Mouse (Mus musculus) stomach, postnatal 0 days (tissue): ENCODE results near the gene Gimap7. TPM values are rescaled to one million over a fixed set of nuclear protein-coding genes. Genes with fewer than 3 reads are reported as not detected.
A peak's percentile ranks its signal among the peaks of the same experiment; 100 is the strongest.

Experiments
- ATAC-seq: fragments of 200-750 bp; cut with Nextera tagmentation; 2 replicates; pipeline ENCODE4 v1.8.0; 2017; ENCODE audit not compliant: low FRiP score, low TSS enrichment
- DNase-seq: peaks from one replicate; pipeline ENCODE4 v3.0.0-alpha.2; 2016; ENCODE audit warnings: low spot score
- H3K27ac ChIP-seq: fragments of 300-500 bp; sonication (generic); replicated peaks from 2 replicates; pipeline ENCODE4 v1.5.1; 2014; ENCODE audit warnings: mild to moderate bottlenecking, control low read depth
- H3K27me3 ChIP-seq: fragments of 300-500 bp; sonication (generic); 2 replicates; pipeline ENCODE4 v1.6.1; 2014; ENCODE audit warnings: low read length; ENCODE audit not compliant: control insufficient read depth, insufficient read depth
- H3K36me3 ChIP-seq: fragments of 300-500 bp; sonication (generic); 2 replicates; pipeline ENCODE4 v1.6.1; 2014; ENCODE audit warnings: low read length, mixed read lengths; ENCODE audit not compliant: control insufficient read depth, insufficient read depth
- H3K4me1 ChIP-seq: fragments of 300-500 bp; sonication (generic); replicated peaks from 2 replicates; pipeline ENCODE4 v1.6.1; 2014; ENCODE audit warnings: antibody characterized with exemption; ENCODE audit not compliant: control insufficient read depth, insufficient read depth
- H3K4me2 ChIP-seq: fragments of 300-500 bp; sonication (generic); replicated peaks from 2 replicates; pipeline ENCODE4 v1.6.1; 2014; ENCODE audit warnings: low read depth, mild to moderate bottlenecking, control low read depth, moderate library complexity
- H3K4me3 ChIP-seq: fragments of 300-500 bp; sonication (generic); 2 replicates; pipeline ENCODE4 v1.5.1; 2014; ENCODE audit warnings: low read depth, low read length, control low read depth
- H3K9ac ChIP-seq: fragments of 300-500 bp; sonication (generic); 2 replicates; pipeline ENCODE4 v1.6.1; 2014; ENCODE audit warnings: mild to moderate bottlenecking, low read length, control low read depth, mixed read lengths
- H3K9me3 ChIP-seq: fragments of 300-500 bp; sonication (generic); 2 replicates; pipeline ENCODE4 v1.6.1; 2016; ENCODE audit warnings: low read length; ENCODE audit not compliant: control insufficient read depth
- CTCF ChIP-seq: IDR thresholded peaks from 2 replicates; pipeline ENCODE4 v1.5.1; 2016; ENCODE audit warnings: antibody characterized with exemption, low read depth, mild to moderate bottlenecking, moderate library complexity
- EP300 ChIP-seq: optimal IDR thresholded peaks from 2 replicates; pipeline ENCODE3; 2016; ENCODE audit warnings: antibody characterized with exemption
- WGBS: fragments of 180-500 bp; shearing (Covaris S2); extraction: QIAGEN DNeasy Blood & Tissue Kit; methylation state at CpG from one replicate; pipeline ENCODE4 v1.1.7; 2014; 5-methylcytosine and 5-hydroxymethylcytosine counted together
- polyA plus RNA-seq: library from polyadenylated mRNA; unstranded; fragments of >200 nt; fragmentation: Nextera tagmentation; extraction: Ambion mirVana; gene quantifications from 2 replicates; pipeline ENCODE4 v1.2.1, GENCODE M21; 2015

Gimap7 gene
- polyA plus RNA-seq, 1 experiment from 2014 or later, result not detected

GRCm38 (mm10) chr6:48676860-48677415, 41.5 kb upstream of the Gimap7 start:
- Histone ChIP-seq H3K27me3 (no peaks in the 10 kb centered on the region), H3K4me1 (no peaks in the 10 kb centered on the region; the same call in 1 of the 2 replicates), H3K9ac (no peak overlapping the region), H3K4me3 (no peak overlapping the region), H3K36me3 (no peaks in the 10 kb centered on the region), H3K9me3 (no peaks in the 10 kb centered on the region), H3K27ac (no peak overlapping the region), H3K4me2 (no peak overlapping the region; the same call in 1 of the 2 replicates)
- TF ChIP-seq EP300 (no peak), CTCF (no peak)
- WGBS, result 79% methylated on average over 5 of the region's 5 CpGs
- ATAC-seq, result no peak
- no peak for DNase-seq

DNA sequence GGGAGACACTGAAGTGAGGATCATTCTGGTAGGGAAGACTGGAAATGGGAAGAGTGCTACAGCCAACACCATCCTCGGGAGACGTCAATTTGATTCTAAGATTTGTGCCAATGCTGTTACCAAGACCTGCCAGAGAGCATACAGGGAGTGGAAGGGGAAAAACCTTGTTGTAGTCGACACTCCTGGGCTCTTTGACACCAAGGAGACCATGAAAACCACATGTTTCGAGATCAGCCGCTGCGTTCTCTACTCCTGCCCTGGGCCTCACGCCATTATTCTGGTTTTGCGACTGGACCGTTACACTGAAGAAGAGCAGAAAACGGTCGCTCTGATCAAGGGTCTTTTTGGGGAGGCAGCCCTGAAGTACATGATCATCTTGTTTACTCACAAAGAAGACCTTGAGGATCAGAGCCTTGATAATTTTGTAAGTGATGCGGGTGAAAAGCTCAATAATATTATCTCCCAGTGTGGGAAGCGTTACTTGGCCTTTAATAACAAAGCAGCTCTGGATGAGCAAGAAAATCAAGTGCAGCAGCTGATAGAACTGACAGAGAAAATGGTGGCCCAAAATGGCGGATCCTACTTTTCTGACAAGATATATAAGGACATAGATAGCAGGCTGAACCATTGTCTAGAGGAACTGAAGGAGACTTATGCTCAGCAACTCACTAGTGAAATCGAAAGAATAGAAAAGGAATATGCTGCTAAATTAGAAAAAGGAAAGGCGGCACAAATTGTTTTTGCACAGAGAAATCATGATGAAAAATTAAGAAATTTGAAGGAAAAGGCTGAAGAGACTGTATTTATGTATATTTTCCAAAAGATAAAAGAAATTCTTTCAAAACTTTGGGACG, 40.7 kb upstream of the Gimap7 start:
- Histone ChIP-seq H3K4me1 (no peaks in the 10 kb centered on the region; the same call in 1 of the 2 replicates), H3K4me3 (no peak overlapping the region), H3K9me3 (no peaks in the 10 kb centered on the region), H3K27ac (no peak overlapping the region), H3K27me3 (no peaks in the 10 kb centered on the region), H3K9ac (no peak overlapping the region), H3K36me3 (no peaks in the 10 kb centered on the region), H3K4me2 (no peak overlapping the region)
- 92% methylated on average over 17 of the region's 17 CpGs for WGBS
- DNase-seq (no peak), ATAC-seq (no peak)
- TF ChIP-seq EP300, result no peak
- no peak for TF ChIP-seq CTCF

- Histone ChIP-seq H3K4me1 (no peaks in the 10 kb centered on the region; the same call in 1 of the 2 replicates), H3K9ac (no peak overlapping the region), H3K9me3 (no peaks in the 10 kb centered on the region), H3K36me3 (no peaks in the 10 kb centered on the region), H3K27ac (no peak overlapping the region), H3K27me3 (no peaks in the 10 kb centered on the region), H3K4me3 (no peak overlapping the region), H3K4me2 (no peak overlapping the region)
- TF ChIP-seq CTCF, result no peak
- TF ChIP-seq EP300, result no peak
- WGBS, result 68% methylated on average over 4 of the region's 4 CpGs
- DNase-seq (no peak), ATAC-seq (no peak)
Measured at GRCm38 (mm10) chr6:48678391-48678790, 40.0 kb upstream of the Gimap7 start.

DNA sequence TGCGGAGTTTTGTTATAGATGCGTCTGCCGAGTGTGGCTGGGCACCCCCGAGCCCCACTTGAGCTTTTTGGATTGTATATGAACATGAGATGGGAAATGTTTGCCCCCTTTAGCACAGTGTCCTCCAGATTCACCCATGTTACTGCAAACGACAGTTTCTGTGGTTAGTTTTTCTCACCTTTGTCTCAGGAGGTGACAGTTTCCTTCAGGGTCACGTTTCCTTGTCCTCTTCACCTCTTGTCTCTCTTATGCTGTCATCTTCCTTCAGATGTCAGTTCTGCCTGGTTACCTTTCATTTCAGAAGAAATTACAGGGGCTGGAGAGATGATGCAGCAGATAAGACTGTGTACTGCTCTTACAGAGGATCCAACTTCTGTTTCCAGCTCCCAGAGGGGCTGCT, 38.7 kb upstream of the Gimap7 start:
- 74% methylated on average over 6 of the region's 6 CpGs for WGBS
- no peak for TF ChIP-seq EP300
- no peak for TF ChIP-seq CTCF
- ATAC-seq, result no peak

DNA sequence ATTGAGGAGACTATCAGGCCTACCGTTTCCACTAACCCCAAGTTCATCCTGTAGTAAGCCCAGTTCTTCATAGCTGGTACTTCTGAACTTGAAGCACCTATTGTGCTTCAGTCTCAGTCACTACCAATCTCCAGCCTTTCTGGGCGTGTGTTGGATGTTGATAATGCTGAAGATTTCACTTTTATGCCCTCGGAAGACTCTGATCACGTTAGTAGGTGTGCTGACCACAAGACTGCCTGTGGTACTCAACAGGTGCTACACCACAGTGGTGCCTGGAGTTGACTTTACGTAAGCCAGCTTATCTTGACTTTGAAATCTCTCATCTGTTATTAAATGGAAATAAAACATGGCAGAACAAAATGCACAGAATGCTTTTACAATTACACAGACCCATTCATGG, 38.0 kb upstream of the Gimap7 start:
- DNase-seq, result peak; percentile 2
- no peak for TF ChIP-seq EP300
- TF ChIP-seq CTCF, result no peak

More for the DNA sequence above, 38.7 kb upstream of the Gimap7 start:
- DNase-seq, result no peak
- no peak overlapping the region for H3K4me2 ChIP-seq
- H3K36me3 ChIP-seq, result no peaks in the 10 kb centered on the region
- no peaks in the 10 kb centered on the region for H3K9me3 ChIP-seq
- H3K4me3 ChIP-seq, result no peak overlapping the region
- no peak overlapping the region for H3K27ac ChIP-seq
- H3K9ac ChIP-seq, result no peak overlapping the region
- no peaks in the 10 kb centered on the region for H3K27me3 ChIP-seq
- H3K4me1 ChIP-seq, result no peaks in the 10 kb centered on the region; the same call in 1 of the 2 replicates

GRCm38 (mm10) chr6:48681472-48682090, 36.8 kb upstream of the Gimap7 start:
- ATAC-seq (no peak), DNase-seq (no peak)
- Histone ChIP-seq H3K4me1 (no peaks in the 10 kb centered on the region), H3K4me3 (no peak overlapping the region), H3K27me3 (no peaks in the 10 kb centered on the region), H3K27ac (no peak overlapping the region), H3K4me2 (no peak overlapping the region), H3K36me3 (no peaks in the 10 kb centered on the region), H3K9me3 (no peaks in the 10 kb centered on the region), H3K9ac (no peak overlapping the region)
- 68% methylated on average over 3 of the region's 3 CpGs for WGBS
- no peak for TF ChIP-seq EP300
- no peak for TF ChIP-seq CTCF

More for the DNA sequence above, 38.0 kb upstream of the Gimap7 start:
- Histone ChIP-seq H3K9ac (no peak overlapping the region), H3K4me3 (no peak overlapping the region), H3K27me3 (no peaks in the 10 kb centered on the region), H3K27ac (no peak overlapping the region), H3K4me2 (no peak overlapping the region), H3K36me3 (no peaks in the 10 kb centered on the region), H3K4me1 (no peaks in the 10 kb centered on the region; the same call in 1 of the 2 replicates), H3K9me3 (no peaks in the 10 kb centered on the region)
- no peak for ATAC-seq
- WGBS, result 75% methylated on average over 5 of the region's 5 CpGs
